Mouse (Mus musculus): Measurements from ENCODE around the gene Dcpp2.
"Not testable (repeated sequence)": the region's sequence is repeated elsewhere in the genome, so short reads cannot be mapped to it uniquely, and the experiment has no call there.

The Dcpp2 gene

GRCm38 (mm10) chr17:23880576-23880975, at the start of gene Dcpp2, which contains the start of gene Dcpp1:
Dcpp2 (plus strand) TSS chr17:23880880.
Dcpp1 (plus strand) TSS chr17:23880876.
- not testable (repeated sequence) for DNase-seq

- DNase-seq: no peak
Observed at GRCm38 (mm10) chr17:23831201-23831600, 49.5 kb upstream of the Dcpp2 start.

- DNase-seq: no peak
Observed at GRCm38 (mm10) chr17:23836006-23836575, 44.6 kb upstream of the Dcpp2 start, which contains the start of gene Prss33. Prss33 (minus strand) TSS chr17:23836056.

- peak; percentile 75 for DNase-seq
Observed at GRCm38 (mm10) chr17:23841145-23841544, 39.5 kb upstream of the Dcpp2 start.

- DNase-seq: no peak
Observed at GRCm38 (mm10) chr17:23843141-23843811, 37.4 kb upstream of the Dcpp2 start.

GRCm38 (mm10) chr17:23843812-23844273, 36.8 kb upstream of the Dcpp2 start, which contains the start of the genes Prss32 and Prss41:
Prss32 (plus strand) TSS chr17:23843855.
Prss41 (minus strand) TSS chr17:23844172.
- peak; percentile 71 for DNase-seq

GRCm38 (mm10) chr17:23850028-23850427, 30.7 kb upstream of the Dcpp2 start:
- DNase-seq: no peak

GRCm38 (mm10) chr17:23850853-23851749, 29.6 kb upstream of the Dcpp2 start:
- peak; percentile 83 for DNase-seq

- DNase-seq: peak; percentile 75
Observed at GRCm38 (mm10) chr17:23853292-23853691, 27.4 kb upstream of the Dcpp2 start.

- DNase-seq: no peak
Observed at GRCm38 (mm10) chr17:23854229-23854765, 26.4 kb upstream of the Dcpp2 start.

- no peak for DNase-seq
Observed at GRCm38 (mm10) chr17:23857193-23857592, 23.5 kb upstream of the Dcpp2 start.

- no peak for DNase-seq
Observed at GRCm38 (mm10) chr17:23857913-23858312, 22.8 kb upstream of the Dcpp2 start.

- no peak for DNase-seq
Observed at GRCm38 (mm10) chr17:23862926-23863325, 17.8 kb upstream of the Dcpp2 start.

- DNase-seq: no peak
Observed at GRCm38 (mm10) chr17:23867756-23868155, 12.9 kb upstream of the Dcpp2 start, which contains the start of gene Prss21. Prss21 (plus strand) TSS chr17:23868056.

GRCm38 (mm10) chr17:23868513-23868912, 12.2 kb upstream of the Dcpp2 start:
- DNase-seq: no peak

- peak; percentile 83 for DNase-seq
Observed at GRCm38 (mm10) chr17:23873884-23874856, 6.5 kb upstream of the Dcpp2 start.

GRCm38 (mm10) chr17:23876741-23877140, 3.9 kb upstream of the Dcpp2 start:
- no peak for DNase-seq

GRCm38 (mm10) chr17:23877166-23877565, 3.5 kb upstream of the Dcpp2 start:
- DNase-seq: no peak

GRCm38 (mm10) chr17:23917158-23917557, 36.5 kb downstream of the Dcpp2 start, which contains the start of gene Dcpp3:
Dcpp3 (plus strand) TSS chr17:23917458.
- DNase-seq: not testable (repeated sequence)

GRCm38 (mm10) chr17:23924531-23925007, 43.9 kb downstream of the Dcpp2 start:
- peak; percentile 95 for DNase-seq

- DNase-seq: peak; percentile 83
Observed at GRCm38 (mm10) chr17:23925090-23925493, 44.4 kb downstream of the Dcpp2 start.
